Mouse (Mus musculus) liver, embryonic 11.5 days (tissue): ENCODE results near the gene Cx3cl1. TPM values are rescaled to one million over a fixed set of nuclear protein-coding genes. Genes with fewer than 3 reads are reported as not detected.

ENCODE experiments used
- ATAC-seq: fragments of 200-750 bp; cut with Nextera tagmentation; replicated peaks from 2 replicates; pipeline ENCODE4 v1.8.0; 2017; ENCODE audit warnings: moderate number of reproducible peaks, mild to moderate bottlenecking, moderate TSS enrichment, moderate library complexity; ENCODE audit not compliant: low FRiP score
- DNase-seq: peaks from one replicate; pipeline ENCODE4 v3.0.0-alpha.2; 2017; ENCODE audit warnings: low spot score
- H3K27ac ChIP-seq: fragments of 300-500 bp; sonication (generic); 2 replicates; pipeline ENCODE4 v1.5.1; 2014; ENCODE audit warnings: mild to moderate bottlenecking, low read depth, low read length, control low read depth
- H3K27me3 ChIP-seq: fragments of 300-500 bp; sonication (generic); replicated peaks from 2 replicates; pipeline ENCODE4 v1.6.1; 2014; ENCODE audit warnings: low read length, mixed read lengths; ENCODE audit not compliant: control insufficient read depth, insufficient read depth
- H3K36me3 ChIP-seq: fragments of 300-500 bp; sonication (generic); 2 replicates; pipeline ENCODE4 v1.6.1; 2014; ENCODE audit warnings: mild to moderate bottlenecking, low read length, moderate library complexity, mixed read lengths; ENCODE audit not compliant: control insufficient read depth, insufficient read depth
- H3K4me1 ChIP-seq: fragments of 300-500 bp; sonication (generic); replicated peaks from 2 replicates; pipeline ENCODE4 v1.6.1; 2014; ENCODE audit warnings: low read length, mixed read lengths; ENCODE audit not compliant: control insufficient read depth, insufficient read depth
- H3K4me2 ChIP-seq: fragments of 300-500 bp; sonication (generic); 2 replicates; pipeline ENCODE4 v1.6.1; 2014; ENCODE audit warnings: mild to moderate bottlenecking, control low read depth, moderate library complexity
- H3K4me3 ChIP-seq: fragments of 300-500 bp; sonication (generic); 2 replicates; pipeline ENCODE4 v1.5.1; 2014; ENCODE audit warnings: low read depth, low read length, control low read depth
- H3K9ac ChIP-seq: fragments of 300-500 bp; sonication (generic); 2 replicates; pipeline ENCODE4 v1.6.1; 2014; ENCODE audit warnings: low read depth, low read length, control low read depth
- H3K9me3 ChIP-seq: fragments of 300-500 bp; sonication (generic); 2 replicates; pipeline ENCODE4 v1.6.1; 2016; ENCODE audit warnings: low read length, inconsistent platforms, mixed read lengths; ENCODE audit not compliant: control insufficient read depth
- WGBS: fragments of 180-500 bp; shearing (Covaris S2); extraction: QIAGEN DNeasy Blood & Tissue Kit; methylation state at CpG from one replicate; pipeline ENCODE4 v1.1.7; 2014; 5-methylcytosine and 5-hydroxymethylcytosine counted together
- polyA plus RNA-seq: library from polyadenylated mRNA; unstranded; fragments of >200 nt; fragmentation: Nextera tagmentation; extraction: Ambion mirVana; gene quantifications from 2 replicates; pipeline ENCODE4 v1.2.1, GENCODE M21; 2014

Gene Cx3cl1
- polyA plus RNA-seq, 1 experiment from 2014 or later = 0.78 TPM

DNA sequence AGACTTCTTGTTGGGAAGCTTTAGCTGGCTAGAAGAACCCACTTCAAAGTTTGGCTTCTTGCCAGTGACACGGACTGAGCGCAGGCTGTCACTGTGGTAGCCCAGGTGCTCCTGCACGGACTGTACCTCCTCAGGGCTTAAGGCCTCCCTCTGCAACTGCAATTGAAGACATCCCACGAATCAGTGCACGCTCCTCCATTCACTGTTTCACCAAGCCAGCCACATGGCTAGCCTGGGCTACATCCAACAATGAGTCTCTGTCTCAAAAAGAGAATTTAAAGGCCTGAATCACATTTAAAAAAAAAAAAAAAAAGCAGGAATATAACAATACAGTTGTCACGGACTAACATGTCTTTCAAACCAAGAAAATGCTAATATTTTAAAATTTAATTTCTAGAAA lies 56.5 kb downstream of the Cx3cl1 start:
- H3K4me1 ChIP-seq = no peaks in the 10 kb centered on the region
- peaks cover 52% of the 10 kb centered on the region for H3K36me3 ChIP-seq
- H3K4me2 ChIP-seq = no peak overlapping the region
- H3K9ac ChIP-seq = no peak overlapping the region
- H3K27ac ChIP-seq = no peak overlapping the region
- no peaks in the 10 kb centered on the region for H3K27me3 ChIP-seq
- no peak for DNase-seq
- WGBS = 89% methylated on average over 6 of the region's 6 CpGs
- no peak overlapping the region for H3K4me3 ChIP-seq
- no peaks in the 10 kb centered on the region for H3K9me3 ChIP-seq
- no peak for ATAC-seq

Other genes with a start within 250 kb of the Cx3cl1 start
- gene Cpne2, start 239.0 kb upstream of the Cx3cl1 start, polyA plus RNA-seq = 7.8 and 8.4 TPM in 2 replicates
- 38.0 and 39.7 TPM in 2 replicates for gene Rspry1, start 170.1 kb upstream of the Cx3cl1 start, polyA plus RNA-seq
- gene Fam192a, start 170.0 kb upstream of the Cx3cl1 start, polyA plus RNA-seq = 60.0 and 70.0 TPM in 2 replicates
- 28.8 and 33.5 TPM in 2 replicates for gene Arl2bp, start 105.4 kb upstream of the Cx3cl1 start, polyA plus RNA-seq
- 3.4 and 4.5 TPM in 2 replicates for gene Pllp, start 75.7 kb upstream of the Cx3cl1 start, polyA plus RNA-seq
- not detected in 2 replicates for gene Ccl22, start 26.4 kb upstream of the Cx3cl1 start, polyA plus RNA-seq
- 0.62 and 1.3 TPM in 2 replicates for gene Ccl17, start 38.4 kb downstream of the Cx3cl1 start, polyA plus RNA-seq
- 82.2 and 82.9 TPM in 2 replicates for gene Coq9, start 66.3 kb downstream of the Cx3cl1 start, polyA plus RNA-seq
- 94.8 and 99.5 TPM in 2 replicates for gene Ciapin1, start 66.3 kb downstream of the Cx3cl1 start, polyA plus RNA-seq
- gene Polr2c, start 85.4 kb downstream of the Cx3cl1 start, polyA plus RNA-seq = 162 and 172 TPM in 2 replicates
- gene Dok4, start 104.3 kb downstream of the Cx3cl1 start, polyA plus RNA-seq = 13.2 and 13.9 TPM in 2 replicates
- 16.4 and 17.6 TPM in 2 replicates for gene Ccdc102a, start 146.1 kb downstream of the Cx3cl1 start, polyA plus RNA-seq
- 1.9 and 2.0 TPM in 2 replicates for gene Adgrg5, start 151.7 kb downstream of the Cx3cl1 start, polyA plus RNA-seq
- gene Adgrg1, start 202.7 kb downstream of the Cx3cl1 start, polyA plus RNA-seq = 125 and 137 TPM in 2 replicates
- gene Adgrg3, start 245.7 kb downstream of the Cx3cl1 start, polyA plus RNA-seq = 11.8 and 11.9 TPM in 2 replicates